Mouse (Mus musculus) kidney, postnatal 4 days (tissue): ENCODE measurements around the gene Tor1aip2.

ENCODE experiments used
- DNase-seq, 2 experiments: peaks; one replicate each; pipeline ENCODE4 v3.0.0; 2021; ENCODE audit warnings: mixed read lengths in 2 of 2

The Tor1aip2 gene

DNA sequence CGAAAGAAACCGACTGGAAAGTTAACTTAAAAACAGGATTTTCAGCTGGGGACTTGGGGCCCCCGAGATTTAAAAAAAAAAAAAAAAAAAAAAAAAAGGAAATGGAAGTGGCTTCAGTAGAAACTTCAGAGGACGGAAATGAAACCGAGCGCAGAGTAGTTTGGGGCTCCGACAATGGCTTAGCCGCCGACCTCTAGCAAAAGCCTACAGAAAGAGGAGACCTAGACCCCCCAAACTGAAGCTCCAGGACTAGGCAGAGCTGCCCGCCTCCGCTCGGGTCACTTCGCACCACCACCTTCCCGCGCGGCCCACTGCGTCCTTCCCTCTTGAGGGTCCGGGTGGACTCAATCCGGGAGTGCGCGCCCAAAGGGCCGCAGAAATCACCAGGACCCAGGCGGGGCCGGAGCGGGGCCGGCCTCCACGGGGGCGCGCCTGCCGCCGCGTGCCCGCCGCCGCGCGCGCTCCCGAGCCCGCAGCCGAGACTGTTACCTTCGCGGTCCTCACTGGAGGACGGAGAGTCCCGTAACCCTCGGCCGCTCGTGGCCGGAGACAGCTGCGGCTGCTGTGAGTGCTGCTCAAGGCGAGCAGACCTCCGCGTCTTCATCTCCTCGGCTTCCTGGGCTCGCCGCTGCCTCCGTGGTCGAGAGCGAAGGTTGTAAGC is at the start of gene Tor1aip2:
Gene Tor1aip2, plus strand, starts transcription at position 135 of the 661 bp plus-strand sequence.
- DNase-seq, result peak; percentile 86 to 92

DNA sequence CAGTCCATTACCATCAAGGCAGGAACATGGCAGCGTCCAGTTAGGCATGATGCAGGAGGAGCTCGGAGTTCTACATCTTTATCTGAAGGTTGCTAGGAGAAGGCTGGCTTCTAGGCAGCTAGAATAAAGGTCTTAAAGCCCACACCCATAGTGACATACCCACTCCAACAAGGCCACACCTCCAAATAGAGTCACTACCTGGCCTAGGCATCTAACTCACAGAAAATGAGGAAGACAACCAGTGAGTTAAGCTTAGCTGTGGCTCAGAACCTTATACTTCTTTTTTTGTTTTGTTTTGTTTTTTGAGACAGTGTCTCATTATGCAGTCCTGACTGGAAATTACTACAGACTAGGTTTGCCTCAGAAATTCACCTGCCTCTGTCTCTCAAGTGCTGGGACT is 47.6 kb upstream of the Tor1aip2 start:
- DNase-seq, result no peak

DNA sequence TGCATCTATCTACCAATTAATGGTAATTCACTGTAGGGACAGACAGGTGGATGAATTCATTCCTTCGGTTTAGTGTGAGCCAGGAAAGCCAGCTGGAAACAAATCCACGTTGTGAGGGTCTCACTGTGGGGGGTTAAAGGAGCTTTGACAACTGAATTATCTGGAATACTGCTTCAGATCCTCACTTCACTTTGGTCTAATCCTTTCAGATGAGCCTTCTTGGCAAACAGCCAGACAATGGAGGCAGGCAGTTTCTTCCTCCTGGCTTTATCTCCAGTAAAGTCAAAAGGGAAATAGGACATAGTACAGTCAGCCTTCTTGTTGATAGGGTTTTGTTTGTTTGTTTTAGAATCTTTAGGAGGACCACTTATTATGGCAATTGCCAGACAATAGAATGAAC is 45.8 kb upstream of the Tor1aip2 start:
- peak; percentile 35 to 42 for DNase-seq

DNA sequence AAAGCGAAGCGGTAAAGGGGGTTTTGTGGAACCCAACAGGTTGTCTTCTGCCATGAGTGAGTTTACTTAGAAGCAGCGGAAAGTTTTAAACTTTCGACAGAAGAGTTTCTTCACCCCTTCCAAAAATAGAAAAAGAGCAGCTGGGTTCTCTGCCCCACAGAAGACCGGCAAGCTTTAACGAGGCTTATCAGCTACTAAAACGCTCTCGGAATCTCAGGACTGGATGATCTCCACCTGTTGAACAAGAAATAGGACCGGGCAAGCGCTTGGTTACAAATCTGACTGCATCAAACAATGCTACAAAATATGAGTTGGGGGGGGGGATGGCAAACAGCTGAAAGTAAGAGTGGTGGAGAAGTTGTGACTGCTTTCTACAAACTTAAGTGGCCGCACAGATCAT is 44.8 kb upstream of the Tor1aip2 start:
- no peak for DNase-seq

DNA sequence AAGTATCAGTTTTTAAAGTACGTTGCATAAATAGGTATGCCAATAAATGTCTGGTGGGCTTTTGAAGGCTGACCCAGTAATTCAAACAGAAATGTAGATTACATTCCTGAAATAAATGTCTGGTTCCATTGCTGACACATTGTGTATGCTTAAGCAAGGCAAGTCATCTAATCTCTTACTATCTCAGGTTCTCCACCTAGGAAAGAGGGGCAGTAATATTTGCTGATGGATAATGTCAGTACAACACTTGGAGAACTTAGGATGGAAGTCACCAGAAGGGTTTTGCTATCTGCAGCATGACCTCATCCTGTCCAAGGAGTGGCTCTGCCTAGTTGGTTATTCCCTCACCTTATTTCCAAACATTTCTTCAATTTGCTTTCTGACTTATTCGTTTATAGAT is 40.7 kb upstream of the Tor1aip2 start:
- no peak for DNase-seq

DNA sequence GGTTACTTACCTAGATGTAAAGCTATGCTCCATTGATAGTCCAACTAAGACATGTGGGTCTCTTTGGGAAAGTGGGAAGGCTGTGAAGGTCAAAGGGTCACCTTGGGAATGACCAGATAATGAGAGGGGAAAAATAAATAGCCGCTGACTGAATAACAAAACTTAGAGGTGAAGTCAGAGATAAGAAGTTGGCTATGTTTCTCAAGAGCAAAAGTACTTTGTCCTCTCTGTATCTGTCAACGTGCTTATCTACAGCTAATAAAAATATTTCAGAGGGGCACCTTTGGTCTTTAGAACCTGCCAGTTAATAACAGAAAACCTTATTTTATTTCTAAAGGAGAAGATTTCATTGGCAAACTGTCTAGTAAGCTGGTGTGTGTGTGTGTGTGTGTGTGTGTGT is 39.6 kb upstream of the Tor1aip2 start:
- DNase-seq, result no peak

DNA sequence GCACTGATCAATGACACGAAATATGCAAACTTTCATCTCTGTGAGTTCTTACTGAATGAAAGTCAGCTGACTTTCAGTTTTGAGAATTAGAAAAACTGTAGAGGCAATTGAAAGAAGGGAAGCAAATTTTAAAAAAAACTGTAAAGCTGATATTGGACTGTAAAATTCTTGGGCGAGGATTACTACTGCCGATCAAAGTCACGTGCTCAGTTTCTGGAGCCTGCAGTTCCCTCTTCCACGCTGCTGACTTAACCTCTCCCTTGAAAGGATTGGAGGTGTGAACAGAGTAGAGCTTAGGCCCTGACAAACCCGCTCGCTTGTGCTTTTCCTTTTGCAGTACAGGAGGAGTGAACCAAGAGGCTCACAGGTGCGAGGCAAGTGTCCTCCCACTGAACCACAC is 32.8 kb upstream of the Tor1aip2 start:
- DNase-seq, result no peak

DNA sequence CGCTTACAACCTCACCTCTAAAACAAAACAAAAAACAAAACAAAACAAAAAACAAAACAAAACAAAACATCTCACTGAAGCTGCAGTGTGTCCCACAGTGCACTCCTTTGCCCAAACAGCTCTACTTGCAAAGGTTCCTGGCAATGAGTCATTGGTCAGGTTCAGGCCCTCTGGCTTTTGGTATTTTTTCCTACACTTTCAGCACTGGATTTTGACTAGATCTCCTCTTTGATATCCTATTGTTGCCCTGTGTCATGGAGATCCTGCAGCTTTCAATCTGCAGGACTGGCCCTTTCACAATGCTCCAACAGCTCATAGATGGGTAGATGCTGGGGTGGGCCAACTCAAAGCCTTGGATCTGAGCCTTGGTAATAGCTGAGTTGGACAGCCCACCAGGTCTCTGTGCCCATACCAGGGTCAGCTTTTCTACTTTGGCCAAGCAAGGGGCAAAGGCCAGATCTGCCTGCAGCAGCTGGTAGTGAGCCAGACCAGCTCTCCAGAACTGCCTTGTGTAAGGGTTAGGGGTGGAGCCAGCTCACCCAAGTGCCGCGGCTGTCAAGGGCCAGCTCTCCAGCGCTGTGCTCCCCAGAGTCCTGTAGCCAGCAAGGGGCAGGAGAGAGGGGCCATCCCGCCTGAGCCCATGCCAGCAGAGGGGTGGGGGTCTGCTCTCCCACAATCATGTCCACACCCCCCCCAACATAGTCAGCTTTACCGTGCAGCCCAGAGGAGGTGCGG is 31.8 kb upstream of the Tor1aip2 start:
- peak in 1 of 2 experiments; percentile 23 for DNase-seq

DNA sequence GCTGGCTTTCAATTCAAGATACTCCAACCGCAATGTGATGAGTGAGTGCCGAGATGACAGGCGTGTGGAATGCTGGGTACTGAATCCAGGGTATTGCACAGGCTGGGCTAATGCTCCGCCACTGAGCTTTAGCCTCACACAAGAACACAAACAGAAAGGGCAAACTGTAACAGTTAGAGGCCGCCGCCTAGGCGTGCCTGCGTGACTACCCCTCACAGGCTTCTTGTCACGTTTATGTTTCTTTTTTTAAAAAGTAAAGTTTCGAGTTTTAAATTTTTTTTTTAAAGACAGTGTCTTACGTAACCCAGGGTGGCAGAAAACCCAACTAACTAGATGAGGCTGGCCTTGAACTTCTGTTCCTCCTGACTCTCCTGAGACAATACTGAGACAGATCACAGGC is 29.3 kb upstream of the Tor1aip2 start:
- DNase-seq, result no peak

DNA sequence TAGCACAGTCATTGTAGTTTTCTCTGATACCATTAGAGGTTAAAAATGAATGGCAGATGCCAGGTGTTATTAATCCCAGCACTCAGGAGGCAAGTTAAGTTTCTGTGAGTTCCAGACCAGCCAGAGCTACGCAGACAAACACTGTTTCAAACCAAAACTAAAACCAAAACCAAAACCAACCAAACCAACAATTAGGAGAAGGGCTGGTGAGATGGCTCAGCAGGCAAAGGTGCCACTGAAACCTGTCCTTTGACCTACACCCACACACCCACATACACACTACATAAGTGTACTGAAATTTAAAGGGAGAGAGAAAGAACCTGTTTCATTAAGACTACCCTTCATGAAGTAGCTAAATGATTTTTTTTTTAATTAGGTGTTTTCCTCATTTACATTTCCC is 26.2 kb upstream of the Tor1aip2 start:
- no peak for DNase-seq

DNA sequence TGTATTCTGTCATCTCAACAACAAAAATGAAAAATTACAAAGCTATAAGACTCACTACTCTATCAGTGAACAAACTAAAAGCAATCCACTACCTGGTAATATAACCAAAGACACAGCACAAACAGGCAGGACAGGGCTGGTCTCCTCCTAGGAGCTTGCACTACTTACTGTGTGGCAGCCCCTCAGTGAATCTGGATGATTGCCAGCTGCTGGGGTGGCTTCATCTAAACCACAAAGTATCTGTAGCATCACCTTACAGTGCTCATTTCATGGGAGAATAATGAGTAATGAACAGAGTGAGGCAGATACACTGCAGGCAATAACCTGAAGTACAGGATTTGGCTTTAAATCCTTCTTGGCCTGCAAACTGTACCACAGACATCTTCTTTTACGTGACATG is 15.4 kb upstream of the Tor1aip2 start:
- no peak for DNase-seq

DNA sequence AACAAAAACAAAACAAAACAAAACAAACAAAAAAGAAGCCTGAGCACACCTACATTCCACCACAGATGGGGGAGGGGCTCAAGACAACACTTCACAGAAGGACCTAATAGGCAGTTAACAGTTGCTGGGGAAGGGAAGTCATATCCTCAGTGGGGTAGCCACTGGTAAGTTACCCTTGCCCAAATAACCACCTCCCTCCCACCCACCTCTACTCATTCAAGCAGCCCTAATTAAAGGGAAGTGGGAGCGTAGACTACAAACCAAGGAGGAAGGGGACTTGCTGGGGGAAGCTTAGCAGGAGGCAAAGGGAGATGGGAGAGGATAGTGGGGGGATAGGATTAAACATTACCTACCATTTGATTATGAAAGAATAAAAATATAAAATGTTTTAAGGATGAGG is 14.8 kb upstream of the Tor1aip2 start:
- DNase-seq, result no peak

DNA sequence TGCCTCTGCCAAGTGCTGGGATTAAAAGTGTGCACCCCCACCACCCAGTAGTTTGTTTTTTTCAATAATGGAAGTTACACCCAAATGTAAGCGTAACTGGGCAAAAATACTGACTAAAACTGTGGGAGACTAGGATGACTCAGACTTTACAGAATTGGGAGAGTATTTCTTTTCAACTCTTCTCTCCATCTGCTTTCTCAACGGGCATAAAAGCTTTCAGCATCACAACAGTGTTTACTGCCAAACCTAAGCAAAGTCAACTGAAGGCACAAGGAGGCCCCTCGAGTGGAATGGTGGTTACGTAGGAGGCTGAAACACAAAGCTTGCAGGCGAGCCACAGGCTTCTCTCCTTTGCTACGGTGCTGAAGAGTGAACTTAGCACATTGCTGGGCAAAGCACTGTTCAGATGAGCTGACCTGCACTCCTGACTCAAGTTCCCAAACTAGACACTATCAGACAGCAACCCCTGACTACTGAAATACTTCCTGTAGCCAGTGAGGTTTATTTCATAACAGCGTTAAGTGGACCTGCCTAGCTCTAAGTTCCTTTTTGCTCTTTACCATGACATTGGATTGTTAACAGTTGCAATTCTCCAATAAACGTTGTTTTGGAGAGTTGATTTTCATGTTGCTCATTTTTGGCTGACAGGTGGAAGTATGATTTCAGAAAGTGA is 10.2 kb upstream of the Tor1aip2 start:
- DNase-seq, result no peak

DNA sequence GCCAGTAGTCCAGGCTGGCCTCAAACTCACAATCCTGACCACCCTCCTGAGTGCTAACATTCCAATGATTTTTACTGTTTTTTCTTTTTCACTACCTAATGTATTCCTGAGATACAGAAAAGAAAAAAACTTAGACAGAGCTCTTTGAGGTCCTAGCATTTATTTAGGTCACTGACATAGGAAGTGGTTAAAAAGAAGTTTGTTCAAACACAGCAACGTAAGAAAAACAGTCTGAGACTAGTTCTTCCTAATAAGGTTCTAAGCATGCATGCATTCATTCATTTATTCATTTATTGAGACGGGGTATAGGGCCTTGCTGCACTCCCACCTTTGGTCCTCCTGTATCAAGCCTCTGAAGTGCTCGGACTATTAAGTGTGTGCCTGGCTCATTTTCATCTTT is 7.4 kb upstream of the Tor1aip2 start:
- DNase-seq, result no peak

DNA sequence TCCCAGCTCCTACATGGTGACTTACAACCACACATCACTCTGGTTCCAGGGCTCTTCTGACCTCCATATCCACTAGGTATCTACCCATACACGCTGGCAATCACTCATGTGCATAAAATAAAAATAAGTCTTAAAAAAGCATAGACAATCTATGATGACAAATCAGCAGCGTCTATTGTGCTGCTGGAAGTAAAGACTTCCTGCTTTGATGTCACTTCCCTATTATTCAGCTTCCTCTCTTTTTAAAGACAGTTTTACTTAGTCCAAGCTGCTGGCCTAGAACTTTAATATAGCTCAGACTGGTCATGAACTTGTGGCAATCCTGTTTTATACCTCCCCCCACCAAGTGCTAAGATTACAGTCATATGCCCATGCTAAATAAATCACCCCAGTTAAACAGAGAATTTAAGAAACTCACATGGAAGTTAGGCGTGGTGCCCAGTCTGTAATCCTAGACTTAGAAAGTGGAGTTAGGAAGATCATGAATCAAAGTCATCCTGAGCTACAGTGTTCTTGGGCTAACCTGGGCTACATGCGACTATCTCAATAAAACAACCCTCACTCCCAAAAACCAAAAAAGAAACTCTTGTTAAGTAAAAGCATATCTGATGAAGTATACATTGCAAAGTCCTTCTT is 6.7 kb upstream of the Tor1aip2 start:
- DNase-seq, result no peak

DNA sequence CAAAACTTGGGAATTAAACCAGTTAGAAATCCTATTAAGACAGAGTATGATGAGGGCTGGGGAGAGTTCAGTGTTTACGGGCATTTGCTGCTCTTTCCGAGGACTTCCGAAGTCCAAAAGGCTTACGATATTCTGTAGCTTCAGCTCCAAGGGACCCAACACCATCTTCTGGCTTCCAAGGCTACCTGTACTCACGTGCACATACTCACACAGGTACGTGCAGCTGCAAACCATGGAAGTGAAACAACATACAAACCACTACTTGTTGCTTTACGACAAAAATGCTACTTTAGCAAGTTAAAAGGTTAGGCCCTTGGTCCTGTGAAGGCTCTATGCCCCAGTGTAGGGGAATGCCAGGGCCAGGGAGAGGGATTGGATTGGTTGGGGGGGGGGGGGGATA is 1.3 kb upstream of the Tor1aip2 start:
- DNase-seq, result no peak

DNA sequence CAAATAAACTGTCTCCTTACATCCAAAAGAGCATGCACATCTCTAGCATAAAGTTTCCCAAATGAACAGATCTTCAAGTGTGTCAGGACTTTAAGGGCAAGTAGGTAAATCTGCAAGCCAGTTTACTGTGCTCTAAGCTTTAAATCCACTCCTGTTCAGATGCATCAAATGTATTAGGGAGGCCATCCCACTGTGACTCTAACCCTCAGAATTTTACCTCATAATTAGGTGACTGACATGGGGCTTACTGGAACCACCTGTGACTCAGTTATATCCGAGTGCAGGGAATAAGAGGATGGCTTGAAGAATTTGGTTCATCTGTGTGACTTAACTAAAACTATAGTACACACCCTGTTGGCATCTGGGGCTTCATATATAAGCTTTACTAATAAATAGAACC is 542 bp upstream of the Tor1aip2 start:
- DNase-seq, result no peak

DNA sequence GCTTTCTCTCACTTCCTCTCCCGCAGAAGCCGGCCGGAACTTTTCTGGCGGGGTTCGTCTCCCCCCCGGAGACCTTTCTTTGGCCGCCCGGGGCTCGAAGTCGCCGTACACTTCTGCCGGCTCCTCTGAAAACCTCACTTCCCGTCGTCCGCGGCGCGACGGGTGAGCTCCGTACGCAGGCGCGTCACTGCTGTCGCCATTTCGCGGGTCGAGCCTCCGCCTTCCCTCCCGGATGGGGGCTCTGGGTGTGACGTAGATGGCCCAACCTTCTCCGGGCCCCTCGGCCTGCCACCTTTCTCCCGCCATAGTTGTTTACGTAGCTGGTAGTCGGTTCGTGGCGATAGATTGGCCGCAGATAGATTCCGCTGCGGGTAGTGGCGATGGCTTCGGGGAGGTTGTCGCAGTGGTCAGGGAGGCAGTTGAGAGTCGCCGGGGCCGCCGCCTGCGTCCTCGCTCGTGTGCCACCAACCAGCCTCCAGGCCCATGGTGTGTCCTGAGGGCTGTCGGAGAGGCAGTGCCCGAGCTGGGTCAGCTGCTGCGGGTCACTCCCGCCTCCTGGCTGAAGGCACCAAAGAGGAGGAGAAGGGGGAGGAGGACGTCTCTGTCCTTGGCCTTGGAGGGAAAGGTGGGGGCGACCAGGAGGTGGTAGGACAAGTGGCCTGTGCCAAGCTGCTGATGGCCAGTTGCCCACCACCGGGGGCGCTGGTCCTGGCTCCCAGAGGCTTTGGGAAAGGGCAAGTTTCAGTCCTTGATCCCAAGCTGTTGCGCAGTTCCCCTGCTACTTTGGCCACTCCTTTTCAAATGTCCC is 931 bp downstream of the Tor1aip2 start, which contains the start of gene Tor1aip1:
Gene Tor1aip1, minus strand, starts transcription at position 551 of the 808 bp plus-strand sequence.
- peak; percentile 96 to 98 for DNase-seq

DNA sequence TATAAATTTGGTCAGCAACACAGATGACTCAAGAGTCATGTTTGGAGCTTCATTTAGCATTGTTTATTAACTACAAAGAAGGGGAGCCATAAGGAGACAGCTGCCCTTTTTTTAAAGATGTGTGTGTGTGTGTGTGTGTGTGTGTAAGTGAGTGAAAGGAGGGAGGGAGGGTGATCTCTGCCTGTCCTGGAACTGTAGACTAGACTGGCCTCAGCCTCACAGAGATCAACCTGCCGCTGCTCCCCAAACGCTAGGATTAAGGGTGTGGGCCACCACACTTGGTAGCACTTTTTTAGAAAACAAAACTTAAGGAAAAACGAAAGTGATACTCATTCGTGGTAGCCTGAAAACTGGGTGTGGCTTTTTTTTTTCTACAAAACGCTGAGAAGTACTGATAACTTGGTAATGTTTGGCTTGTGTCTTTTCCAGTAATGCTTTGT is 2.0 kb downstream of the Tor1aip2 start:
- DNase-seq, result peak; percentile 5 to 8

DNA sequence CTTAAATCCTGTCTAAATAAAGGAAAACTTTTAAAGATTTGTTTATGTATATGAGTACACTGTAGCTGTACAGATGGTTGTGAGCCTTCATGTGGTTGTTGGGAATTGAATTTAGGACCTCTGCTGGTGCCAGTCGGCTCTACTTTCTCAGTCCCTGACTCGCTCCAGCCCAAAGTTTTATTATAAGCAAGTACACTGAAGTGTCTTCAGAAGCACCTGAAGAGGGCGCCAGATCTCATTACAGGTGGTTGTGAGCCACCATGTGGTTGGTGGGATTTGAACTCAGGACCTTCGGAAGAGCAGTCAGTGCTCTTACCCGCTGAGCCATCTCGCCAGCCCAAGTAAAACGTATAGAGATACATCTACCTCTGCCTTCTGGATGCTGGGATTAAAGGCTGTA is 4.8 kb downstream of the Tor1aip2 start:
- DNase-seq, result peak in 1 of 2 experiments; percentile 28

DNA sequence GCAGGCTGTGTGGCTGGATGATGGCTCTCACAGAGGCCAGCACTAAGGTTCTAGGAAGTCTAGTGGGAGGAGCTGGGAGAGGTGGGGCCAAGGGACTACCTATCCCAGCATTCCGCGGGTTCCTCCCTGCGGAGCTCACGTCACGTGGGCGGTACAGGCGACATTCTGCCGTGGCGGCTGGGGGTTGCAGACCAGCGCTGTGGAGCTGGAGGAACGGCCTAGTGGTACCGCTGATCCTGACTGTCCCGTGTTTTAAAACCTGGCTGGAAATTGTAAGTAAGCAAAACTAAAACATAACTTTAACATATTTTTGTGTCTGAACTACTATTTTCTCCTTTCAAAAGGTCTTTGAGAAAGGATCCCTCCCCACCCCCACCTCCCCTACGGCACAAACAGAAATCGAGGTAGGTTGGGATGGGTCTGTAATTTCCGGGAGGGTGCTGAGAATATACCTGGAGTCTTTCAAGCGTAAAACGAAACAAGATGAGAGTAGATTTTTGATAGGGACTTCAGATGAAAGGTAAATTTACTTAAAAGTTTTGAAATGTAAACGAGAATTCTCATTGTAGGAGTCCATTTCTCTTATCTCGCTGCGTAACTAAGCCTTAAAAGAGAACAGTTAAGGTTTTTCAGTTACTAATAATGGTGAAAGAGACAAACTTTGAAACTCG is 5.7 kb downstream of the Tor1aip2 start:
- DNase-seq, result peak; percentile 93 to 95
